Mouse (Mus musculus) left cerebral cortex, postnatal 25 days (tissue): ENCODE data around the gene Phpt1. TPM values are rescaled to one million over a fixed set of nuclear protein-coding genes. Genes with fewer than 3 reads are reported as not detected.
A peak's percentile ranks its signal among the peaks of the same experiment; 100 is the strongest.

ENCODE experiments used
- DNase-seq, 2 experiments: peaks; one replicate each; pipeline ENCODE4 v3.0.0; 2022; ENCODE audit warnings: low spot score in 2 of 2, mixed read lengths in 1 of 2
- intact Hi-C: fragments of 180-260 bp; cut with DNase I; formaldehyde crosslinking; loops from one replicate; pipeline ENCODE4 v1.15.1; 2025
- total RNA-seq, 2 experiments: library from RNA; stranded (reverse); gene quantifications; 2 replicates each; pipeline ENCODE4 v1.2.3; 2021

Gene Phpt1
- total RNA-seq, 2 experiments from 2014 or later, result 73.8 to 74.3 TPM

DNA sequence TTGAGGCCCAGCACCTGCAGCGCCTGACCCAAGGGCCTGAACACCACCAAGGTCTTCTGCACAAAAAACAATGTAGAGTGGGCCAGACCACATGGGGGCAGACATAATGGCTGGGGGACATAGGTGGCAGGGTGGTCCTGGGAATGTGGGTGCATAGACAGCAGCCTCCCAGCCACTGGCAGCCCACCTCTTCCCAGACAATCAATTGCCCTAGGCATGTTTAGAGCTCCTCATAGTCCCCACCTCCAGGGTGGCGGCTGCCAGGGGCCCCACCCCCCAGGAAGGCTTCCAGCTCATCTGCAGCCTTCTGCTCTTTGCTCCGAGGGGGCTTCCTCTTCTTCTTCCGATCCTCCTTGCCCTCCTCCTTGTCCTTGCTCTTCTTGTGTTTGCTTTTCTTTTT is 8.5 kb upstream of the Phpt1 start:
- no peak for DNase-seq
- intact Hi-C loops, result no loop called here

DNA sequence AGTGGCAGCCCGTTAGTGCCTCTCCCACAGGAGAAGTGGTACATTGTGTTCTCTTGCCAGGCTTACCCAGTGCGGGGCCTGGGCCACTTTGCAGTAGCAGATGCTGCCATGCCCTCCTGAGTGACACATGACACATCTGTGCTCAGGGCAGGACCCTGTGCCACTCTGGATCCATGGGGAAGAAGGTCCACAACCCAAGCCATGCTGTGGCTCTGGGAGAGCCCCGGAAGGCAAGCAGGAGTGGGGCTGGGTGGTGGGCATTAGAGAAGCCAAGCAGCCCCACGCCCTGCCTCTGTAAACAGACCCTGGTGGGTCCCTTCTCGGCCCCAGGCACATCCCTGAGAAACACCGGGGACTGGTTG is 8.1 kb upstream of the Phpt1 start:
- intact Hi-C loops, result no loop called here
- DNase-seq, result no peak

DNA sequence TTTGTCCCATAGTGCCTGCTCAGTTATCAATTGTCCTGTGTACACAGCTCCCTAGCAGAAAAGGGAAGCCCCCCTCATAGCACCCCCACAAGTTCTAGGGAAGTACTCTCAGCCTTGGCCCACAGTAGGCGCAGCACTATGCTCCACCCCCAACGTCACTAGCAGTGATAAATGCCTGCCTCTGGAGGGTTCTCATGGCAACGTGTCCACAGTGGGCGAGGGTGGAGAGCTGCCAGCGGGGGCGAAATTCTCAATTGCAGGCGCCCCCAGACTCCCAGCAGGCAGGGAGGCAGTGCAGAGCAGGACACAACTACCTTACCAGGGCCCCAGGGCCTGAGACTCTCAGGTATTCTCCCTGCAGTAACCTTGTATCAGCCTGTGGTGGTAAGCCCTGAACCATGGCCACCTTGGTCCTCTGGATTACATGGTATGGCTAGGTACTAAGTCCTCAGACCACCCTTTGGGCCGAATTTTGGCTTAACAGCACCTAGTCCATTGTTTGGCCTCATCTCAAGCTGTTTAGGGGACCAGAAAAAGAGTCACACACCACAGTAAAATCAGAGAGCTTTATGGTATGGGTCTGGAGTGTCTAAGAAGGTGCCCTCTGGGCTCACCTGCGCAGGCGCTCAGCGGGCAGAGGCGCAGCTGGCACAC is 7.6 kb upstream of the Phpt1 start:
- intact Hi-C loops, result no loop called here

DNA sequence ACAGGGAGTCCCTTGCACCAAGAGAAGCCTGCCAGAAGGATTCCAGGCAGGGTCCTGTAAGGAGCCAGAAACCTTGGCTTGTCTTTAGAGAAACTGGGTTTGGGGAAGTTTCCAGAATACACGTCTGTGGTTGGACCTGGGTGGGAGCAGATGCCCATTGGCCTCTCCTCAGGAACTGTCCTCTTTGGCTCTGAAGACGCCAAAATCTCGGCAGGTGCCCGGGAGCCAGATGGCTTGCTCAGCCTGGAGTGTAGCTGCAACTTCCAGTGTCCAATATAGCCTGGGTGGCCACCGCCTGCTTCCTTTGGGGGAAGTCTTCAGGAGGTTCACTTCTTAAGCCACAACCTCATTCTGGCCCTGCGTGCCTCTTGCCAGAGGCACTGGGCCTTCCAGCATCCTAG is 6.9 kb upstream of the Phpt1 start:
- DNase-seq, result peak in 1 of 2 experiments; percentile 63
- intact Hi-C loops, result no loop called here

More for the DNA sequence above, 7.6 kb upstream of the Phpt1 start:
- DNase-seq, result peak; percentile 88 to 97

DNA sequence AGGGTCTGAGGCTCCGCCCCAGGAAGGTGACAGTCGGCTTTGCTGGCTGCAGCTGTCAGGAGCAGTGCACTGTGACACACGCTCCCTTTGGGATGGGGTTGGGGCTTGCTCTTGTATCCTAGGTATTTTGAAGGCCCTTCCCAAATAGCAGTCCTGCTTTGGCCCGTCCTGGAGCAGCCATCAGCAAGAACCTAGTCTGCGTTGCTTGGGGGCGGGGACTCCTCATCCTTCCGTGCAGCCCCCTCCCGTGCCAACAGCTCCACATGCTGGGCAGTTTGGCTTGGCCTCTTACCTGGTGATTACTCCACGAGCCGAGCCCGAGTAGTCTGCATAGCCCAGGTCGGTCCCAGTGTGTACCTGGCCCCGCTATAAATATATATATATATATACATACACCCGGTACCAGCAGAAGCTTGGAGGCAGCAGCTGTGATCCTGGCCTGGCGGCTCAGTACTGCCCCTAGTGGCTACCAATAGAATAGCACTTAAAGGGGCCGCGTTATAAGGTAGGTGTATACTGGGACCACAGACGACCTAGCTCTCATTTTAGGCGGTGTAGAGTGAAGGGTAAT is 6.4 kb upstream of the Phpt1 start, which contains the start of gene Ajm1:
Gene Ajm1 (minus strand): TSS at position 464 of the 571 bp plus-strand sequence.
- DNase-seq, result peak; percentile 82 to 92
- intact Hi-C loops, result no loop called here

DNA sequence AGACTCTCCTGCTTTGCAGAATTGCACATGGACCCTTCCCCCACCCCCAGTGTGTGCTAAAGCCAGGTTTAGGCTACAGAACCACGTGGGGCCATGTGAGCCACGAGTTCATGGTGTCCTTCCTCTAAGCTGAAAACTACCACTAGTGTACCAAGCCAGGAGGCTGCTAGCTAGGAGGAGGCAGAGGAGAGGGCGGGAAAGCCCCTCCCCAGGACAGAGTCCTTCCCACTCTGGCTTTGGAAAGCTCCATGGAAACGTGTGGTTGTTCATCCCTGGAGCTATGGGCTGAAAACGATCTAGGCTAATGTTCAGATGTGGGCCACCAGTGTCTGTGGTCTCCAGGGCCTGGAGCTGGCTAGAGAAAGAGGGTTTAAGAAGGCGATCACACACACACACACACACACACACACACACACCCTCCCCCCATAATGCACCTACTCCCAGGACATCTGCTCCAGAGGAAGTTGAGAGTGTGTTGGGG is 5.6 kb upstream of the Phpt1 start:
- intact Hi-C loops, result no loop called here

DNA sequence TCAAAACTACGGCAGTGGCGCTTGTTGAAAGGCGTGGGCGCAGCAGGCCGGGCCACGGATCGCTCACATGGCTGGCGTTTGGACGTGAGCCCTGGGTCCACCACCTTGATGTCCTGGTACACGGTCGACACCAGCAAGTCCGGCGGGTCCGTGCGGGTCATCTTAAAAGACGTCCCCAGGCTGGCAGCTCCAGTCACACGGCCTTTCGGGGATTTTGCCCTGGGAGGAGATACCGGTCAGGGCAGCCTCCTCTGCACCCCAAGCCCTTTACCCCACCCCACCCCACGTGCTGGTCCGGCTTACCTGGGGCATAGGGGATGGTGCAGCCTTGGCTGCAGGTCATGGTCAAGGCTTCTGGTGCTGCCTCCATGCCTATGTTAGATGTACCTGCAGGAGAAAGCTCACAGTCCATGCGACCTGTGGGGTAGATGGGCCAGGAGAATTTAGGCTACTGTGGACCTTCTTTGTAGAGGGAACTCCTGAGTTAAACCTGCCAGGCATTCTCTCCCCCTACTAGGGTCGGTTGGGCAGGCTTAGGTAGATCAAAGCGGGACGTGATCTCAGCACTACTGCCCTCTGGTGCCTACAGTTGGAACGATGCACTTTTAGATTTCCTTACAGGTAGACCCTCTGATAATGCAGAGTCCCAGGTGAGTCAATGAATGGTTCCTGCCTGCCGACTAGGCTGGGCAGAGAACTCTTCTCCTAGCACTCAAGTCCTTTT is 4.9 kb upstream of the Phpt1 start:
- intact Hi-C loops, result no loop called here
- DNase-seq, result peak; percentile 59 to 71

More for the DNA sequence above, 5.6 kb upstream of the Phpt1 start:
- DNase-seq, result peak; percentile 50 to 72

DNA sequence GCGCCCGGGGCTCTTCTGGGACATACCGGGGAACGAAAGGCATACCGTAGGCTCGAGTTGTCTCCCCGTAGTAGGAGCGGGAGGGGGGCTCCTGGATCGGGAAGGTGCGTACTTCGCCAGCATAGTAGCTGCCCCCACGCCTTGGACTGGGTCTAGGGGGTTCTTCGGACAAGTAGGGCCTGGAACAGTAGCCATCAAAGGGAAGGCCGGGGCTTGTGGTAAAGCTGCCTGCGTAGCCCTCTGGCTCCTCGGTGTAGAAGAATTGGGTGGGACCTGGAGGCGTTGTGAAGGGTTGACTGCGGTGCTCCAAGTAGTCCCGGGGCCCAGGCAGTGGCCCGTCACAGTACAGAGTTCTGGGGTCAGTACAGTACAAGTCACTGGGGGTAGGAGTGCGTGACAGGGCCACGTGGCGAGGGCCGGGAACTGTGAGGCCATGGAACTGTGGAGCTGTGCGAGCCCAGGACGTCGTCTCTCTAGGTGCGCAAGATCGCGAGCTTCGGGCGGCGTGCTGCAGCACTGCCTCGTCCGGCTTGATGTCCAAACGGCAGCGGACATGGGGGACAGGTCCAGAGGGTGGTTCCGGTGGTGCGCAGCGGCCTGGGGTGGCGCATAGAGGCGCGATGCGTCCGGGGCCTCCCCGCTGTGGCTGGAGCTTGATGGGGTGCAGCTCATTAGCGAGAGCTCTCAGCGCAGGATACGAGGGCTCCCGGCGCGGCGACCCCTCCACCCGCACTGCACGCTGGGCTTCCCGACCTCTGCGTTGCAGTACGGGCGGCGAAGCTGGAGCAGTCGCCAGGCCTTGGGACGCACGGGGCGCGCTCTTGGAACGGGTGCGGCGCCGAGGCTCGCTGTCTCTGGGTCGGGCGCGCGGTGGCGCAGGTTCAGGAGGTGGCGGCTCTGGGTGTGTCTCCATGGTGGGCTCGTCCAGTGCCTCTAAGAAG is 4.0 kb upstream of the Phpt1 start:
- no peak for DNase-seq
- intact Hi-C loops, result no loop called here

DNA sequence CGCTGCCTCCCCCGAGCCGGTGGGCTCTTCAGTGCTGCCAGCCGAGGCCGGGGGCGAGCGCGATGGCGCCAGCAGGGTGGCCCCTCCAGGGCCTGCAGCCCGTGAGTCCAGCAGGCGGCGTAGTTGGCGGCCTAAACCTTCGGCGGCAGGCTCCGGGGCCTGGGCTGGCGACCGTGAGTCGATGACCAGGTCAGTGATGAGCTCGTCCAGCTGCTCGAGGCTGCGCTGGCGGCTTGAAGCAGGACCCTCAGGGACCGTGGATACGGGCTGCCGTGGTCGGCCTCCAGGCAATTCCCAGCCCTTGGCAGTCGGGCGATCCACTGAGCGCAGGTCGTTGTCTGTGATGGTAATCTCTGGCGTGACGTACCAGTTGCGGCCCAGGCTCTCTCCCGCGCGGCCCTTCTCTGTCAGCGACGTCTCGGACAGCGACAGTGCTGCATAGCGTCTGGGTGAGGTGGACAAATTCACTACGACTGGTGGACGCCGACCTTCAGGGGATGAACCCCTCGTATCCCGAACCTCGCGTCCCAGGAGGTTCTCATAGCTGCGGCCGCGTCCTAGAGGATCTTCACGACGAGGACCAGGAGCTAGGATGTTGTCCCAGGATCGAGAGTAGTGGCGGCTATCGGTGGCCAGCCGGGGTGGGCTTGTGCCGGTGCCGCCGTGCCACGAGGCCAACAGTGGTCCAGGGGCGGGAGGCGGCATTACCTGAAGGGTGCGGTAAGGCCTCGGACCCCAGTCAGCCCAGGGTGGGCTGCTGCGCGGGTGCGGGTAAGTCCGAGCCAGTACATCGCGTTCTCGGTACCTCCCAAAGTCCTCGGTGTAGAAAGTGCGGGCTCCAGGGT is 3.1 kb upstream of the Phpt1 start:
- DNase-seq, result no peak
- intact Hi-C loops, result no loop called here

DNA sequence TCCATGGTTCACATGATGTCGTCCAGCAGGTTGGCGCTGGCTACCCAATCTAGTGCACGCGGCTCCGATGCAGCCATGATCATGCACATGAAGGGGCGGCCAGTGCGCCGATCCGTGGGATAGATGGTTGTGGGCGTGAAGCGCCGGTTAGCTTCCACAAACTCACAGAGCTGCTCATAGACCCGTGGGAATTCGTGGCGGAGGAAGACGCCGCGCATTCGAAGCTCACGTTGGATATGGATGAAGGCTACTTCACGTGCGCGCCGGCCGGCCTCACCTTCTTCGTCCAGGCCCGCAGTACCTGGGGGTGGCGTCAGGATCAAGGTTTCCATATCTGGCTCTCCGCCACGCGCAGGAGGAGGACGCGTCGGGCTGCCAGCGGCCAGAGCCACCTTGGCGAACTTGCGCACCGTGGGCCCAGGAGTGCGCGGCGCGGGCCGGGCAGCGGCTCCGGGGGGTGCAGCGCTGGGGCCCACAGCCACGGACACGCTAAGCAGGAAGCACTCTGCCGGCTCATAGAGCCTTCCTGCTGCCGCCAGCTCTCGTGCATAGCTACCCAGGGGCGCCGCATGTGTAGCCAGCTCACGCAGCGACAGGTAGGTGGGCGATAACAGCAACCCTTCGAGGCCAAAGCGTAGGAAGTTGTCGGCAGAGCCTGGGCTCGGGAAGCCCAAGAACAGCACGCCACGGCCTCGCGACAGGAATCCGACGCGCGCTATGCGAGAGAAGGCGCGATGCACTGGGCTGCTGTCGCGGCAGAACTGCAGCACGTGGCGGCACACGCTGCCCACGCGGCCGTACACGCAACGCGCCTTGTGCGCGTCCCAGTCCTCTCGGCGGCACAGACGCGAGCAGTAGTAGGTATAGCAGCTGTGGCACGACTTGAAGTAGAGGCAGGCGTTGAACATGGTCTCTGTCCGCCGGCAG is 2.2 kb upstream of the Phpt1 start:
- intact Hi-C loops, result no loop called here
- peak; percentile 39 to 67 for DNase-seq

DNA sequence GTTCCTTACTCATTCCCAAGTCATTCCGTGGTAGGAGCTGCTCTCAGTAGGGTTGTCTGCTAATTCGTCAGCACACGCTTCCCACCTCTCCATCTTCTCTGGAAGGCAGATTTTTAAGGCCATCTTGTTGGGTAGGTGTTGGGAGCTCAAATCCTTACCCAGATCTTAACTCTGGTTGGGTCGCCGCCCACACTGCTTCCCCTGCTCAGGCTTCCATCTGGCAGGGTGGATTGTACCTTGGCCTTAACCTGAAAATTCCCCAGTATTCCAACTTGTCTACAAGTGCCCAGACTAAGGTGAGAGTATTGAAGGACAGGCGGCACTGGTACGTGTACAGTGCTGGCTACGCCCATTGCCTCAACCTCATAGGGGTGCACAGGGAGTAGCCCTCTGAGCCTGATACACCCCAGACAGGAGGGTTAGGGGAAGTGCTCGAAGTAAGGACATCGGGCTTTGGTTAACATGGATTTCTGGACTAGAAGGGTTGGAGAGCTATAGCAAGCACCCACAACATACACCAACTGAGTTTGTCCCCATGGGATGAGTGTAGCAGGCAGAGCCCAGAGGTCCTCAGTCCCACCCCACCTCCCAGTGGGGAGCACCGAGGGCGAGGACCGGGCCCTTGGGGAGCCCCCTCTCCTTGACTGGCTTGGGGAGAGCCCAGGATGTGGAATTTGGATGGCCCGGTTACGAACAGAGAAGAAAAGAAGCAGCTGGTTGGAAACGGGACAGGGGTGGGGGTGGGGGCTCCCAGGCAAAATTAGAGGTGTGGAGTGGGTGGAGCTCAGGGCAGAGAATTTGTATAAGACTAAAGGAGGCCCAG is 1.2 kb upstream of the Phpt1 start:
- intact Hi-C loops, result no loop called here

DNA sequence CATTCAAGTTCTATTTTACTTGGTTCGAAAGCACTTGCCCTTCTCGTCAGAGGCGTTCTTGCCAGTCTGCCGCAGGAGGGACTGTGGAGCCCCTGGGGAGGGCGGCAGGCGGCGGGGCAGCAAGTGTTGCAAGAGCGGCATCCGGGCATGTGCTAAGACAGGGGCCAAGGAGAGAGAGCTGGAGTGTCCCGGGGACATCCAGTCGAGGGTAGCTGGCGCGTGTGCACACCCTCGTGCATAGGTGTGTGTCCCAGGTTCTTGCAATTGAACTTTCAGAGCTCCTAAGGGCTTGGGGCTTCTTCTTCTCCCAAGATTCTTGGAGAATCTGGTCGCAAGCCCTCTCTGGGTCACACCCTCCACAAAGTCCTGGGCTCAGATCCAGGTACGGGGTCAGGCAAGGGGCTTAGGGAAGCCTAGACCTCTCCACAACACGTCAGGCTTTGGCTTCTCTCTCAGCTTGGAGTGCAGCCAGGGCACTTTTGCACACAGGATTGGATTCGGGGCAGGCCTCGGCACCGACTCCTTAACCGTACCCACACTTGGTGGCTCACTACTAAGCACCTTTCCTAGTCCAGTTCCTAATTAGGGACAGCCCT is 506 bp upstream of the Phpt1 start:
- intact Hi-C loops, result no loop called here
- no peak for DNase-seq

More for the DNA sequence above, 1.2 kb upstream of the Phpt1 start:
- DNase-seq, result peak; percentile 45 to 88

DNA sequence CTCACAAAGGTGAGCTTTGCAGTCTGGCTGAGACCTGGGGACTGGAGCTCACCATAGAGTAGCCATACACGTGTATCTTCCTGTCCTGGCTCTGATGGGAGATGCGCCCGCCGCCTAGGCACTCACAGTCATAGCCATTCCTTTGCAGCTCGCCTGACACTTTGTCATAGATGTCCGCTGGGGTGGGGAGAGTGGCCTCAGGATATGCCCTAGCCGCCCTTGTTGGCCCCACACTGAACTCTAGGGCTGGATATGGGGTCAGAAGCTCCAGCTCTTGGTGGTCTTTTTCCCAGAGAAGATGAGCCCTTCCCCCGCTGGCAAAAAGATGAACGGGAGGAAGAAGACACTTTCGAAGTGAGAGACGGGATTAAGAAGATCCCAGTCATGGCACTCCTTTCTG is 888 bp downstream of the Phpt1 start:
- intact Hi-C loops, result no loop called here
- DNase-seq, result no peak

DNA sequence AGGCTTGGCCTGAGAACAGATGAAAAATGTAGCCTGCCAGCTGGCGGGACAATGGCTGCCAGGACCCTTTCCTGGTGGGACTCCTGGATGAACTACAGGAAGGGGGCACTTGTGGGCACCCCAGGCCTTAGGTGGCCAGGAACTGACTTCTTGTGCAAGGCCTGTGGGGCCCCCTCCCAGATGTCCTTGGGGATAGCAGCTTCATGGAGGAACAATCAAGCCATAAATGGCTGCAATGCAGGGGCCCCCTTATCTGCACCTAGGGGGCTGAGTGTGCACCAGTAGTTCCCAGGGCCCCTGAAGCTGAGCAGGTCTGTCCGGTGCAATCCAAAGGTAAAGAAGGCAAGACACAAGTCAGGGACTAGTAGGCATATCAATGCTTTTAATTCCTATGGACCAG is 2.0 kb downstream of the Phpt1 start:
- intact Hi-C loops, result no loop called here
- no peak for DNase-seq

DNA sequence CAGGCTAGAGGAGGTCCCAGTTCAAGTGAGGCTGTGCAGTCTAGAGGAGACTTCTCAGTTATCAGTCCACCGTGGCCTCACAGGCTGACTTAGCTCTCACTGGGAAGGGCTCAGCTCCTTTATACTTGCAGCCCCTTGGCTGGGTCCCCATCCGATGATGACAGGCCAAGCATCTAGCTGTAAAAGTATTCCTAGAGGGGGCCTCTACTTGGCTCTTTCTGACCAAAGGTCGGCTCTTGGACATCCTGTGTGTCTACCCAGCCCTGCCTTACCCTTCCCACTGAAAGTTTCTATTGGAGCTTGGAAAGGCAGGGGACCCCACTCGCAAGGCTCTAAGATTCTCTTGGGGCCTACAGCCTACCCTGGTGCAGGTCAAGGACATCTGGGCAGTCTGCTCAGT is 3.8 kb downstream of the Phpt1 start:
- intact Hi-C loops, result no loop called here

DNA sequence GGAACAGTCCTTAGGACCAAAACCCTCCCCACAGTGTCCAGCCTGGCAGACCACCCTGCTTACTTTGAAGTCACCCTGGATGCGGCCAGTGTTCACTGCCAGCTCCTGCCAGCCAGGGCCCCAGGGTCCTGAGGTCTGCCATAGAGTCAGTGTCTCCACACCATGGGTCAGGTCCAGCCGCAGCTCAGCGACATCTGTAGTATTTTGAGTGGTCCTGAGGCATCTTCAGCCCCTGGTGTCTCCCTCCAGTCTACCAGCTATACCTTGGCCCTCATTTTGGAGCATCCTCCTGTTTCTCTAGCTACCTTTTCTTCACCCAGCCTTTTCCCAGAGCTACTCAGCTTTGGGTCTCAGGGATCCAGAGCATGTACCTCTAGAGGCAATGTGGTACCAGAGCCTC is 5.7 kb downstream of the Phpt1 start:
- intact Hi-C loops, result no loop called here
- DNase-seq, result no peak

More for the DNA sequence above, 3.8 kb downstream of the Phpt1 start:
- DNase-seq, result no peak
